Mouse (Mus musculus): ENCODE measurements around the gene Prps1l3. TPM values are rescaled to one million over a fixed set of nuclear protein-coding genes. Genes with fewer than 3 reads are reported as not detected.

The Prps1l3 gene
- polyA plus RNA-seq, 2 experiments = 21.1 to 38.2 TPM

DNA sequence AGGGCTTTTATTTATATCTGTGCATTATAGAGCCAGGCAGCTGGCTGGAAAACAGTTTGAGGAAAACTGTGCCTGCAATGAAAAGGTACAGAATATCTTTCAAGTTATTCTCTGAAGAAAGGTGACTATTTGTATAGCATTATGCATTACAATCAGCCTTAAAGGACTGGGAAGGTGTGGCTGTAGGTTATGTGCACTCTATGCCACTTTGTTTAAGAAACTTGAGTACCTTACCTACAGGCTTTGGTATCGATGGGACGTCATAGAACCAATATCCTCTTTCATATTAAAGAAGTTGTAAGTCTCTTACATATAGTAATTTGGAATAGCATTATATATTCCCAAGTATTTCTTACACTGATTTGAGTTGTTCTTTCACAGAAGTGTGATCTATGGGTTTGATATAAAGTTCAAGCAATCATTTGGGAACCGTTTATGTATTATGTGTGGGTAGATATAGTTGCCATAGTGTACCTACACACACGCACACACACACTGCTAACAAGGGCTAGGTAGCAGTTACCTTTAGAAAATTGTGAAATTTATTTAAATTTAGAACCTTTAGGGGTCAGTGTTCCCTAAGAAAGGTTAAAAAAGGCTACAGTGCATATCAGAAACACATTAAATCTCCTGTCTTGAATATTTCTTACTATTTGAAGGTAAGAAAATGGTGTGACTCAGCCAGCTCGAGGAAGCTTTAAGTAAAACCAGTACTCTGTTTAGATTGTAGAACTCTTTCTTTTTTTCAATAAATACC is 55.3 kb downstream of the Prps1l3 start:
- no peak overlapping the region for H3K4me3 ChIP-seq (ENCODE audit: insufficient read depth in 1 of 2, low read depth in 2 of 2, low read length in 2 of 2)
- no peak overlapping the region for H3K27ac ChIP-seq
- 62% methylated on average over 5 of the region's 5 CpGs for WGBS (ENCODE audit: insufficient replicate concordance)
- no peaks in the 10 kb centered on the region for H3K9me3 ChIP-seq (ENCODE audit: control insufficient read depth, low read length)
- H3K4me1 ChIP-seq (replicated peaks; ENCODE audit: control insufficient read depth in 2 of 2, insufficient read depth in 2 of 2, low read length in 1 of 2) = no peaks in the 10 kb centered on the region
- H3K27me3 ChIP-seq (ENCODE audit: control insufficient read depth, insufficient read depth, low read length) = no peaks in the 10 kb centered on the region
- no peak for DNase-seq (ENCODE audit: low read depth in 3 of 3, low spot score in 3 of 3)
- H3K9ac ChIP-seq (replicated peaks) = no peak overlapping the region
- TF ChIP-seq EP300 (IDR thresholded peaks at IDR 0.05; ENCODE audit: low read depth) (no peak), CTCF (IDR thresholded peaks at IDR 0.05; ENCODE audit: low read depth) (no peak)
- ATAC-seq (ENCODE audit: insufficient read depth) = no peak
- no peaks in the 10 kb centered on the region for H3K36me3 ChIP-seq (replicated peaks; ENCODE audit: control insufficient read depth, insufficient read depth, low read depth)
- H3K4me2 ChIP-seq (ENCODE audit: low read depth) = no peak overlapping the region

Other genes starting within 250 kb of the Prps1l3 start
- gene Slc25a21, start 32.9 kb upstream of the Prps1l3 start, polyA plus RNA-seq (2012; rRNA removed) = 7.0 and 9.3 TPM in 2 replicates
- gene Slc25a21, start 32.9 kb upstream of the Prps1l3 start, polyA plus RNA-seq (2014; fragmentation: Nextera tagmentation; extraction: Ambion mirVana) = 21.6 and 28.5 TPM in 2 replicates
- gene Mipol1, start within 50 bp of the Prps1l3 start, polyA plus RNA-seq (2012; rRNA removed) = 0.80 and 1.7 TPM in 2 replicates
- gene Mipol1, start within 50 bp of the Prps1l3 start, polyA plus RNA-seq (2014; fragmentation: Nextera tagmentation; extraction: Ambion mirVana) = 3.5 and 3.8 TPM in 2 replicates